Mouse (Mus musculus): Measurements from ENCODE around the gene Fut11. TPM values are rescaled to one million over a fixed set of nuclear protein-coding genes. Genes with fewer than 3 reads are reported as not detected.

Fut11 gene
- polyA plus RNA-seq, 1 experiment from 2014 or later = 13.1 TPM

DNA sequence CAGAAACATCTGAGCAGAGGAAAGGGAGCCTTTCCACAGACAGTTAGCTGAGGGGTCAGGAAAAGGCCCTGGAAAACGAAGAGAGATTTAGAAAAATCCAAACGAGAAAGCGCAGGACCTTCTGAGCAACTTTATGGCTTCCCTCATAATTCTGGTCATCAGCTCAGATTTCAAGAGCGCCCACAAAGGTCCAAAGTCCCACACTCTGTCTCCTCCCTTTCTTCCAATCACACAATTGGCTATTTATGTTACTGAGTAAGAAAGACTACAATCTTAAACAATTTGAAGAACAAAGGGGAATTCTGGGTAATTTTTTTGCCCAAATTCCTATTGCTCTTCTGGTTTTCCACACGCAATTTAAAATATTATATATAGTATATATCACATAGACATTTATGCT, 55.7 kb downstream of the Fut11 start:
- no peak overlapping the region for H3K4me2 ChIP-seq (ENCODE audit: low read length)
- H3K27ac ChIP-seq (ENCODE audit: low read depth, low read length) = no peak overlapping the region
- H3K4me1 ChIP-seq (ENCODE audit: control insufficient read depth, insufficient read depth, low read length) = no peaks in the 10 kb centered on the region
- ATAC-seq (no peak), DNase-seq (ENCODE audit: low spot score) (no peak)
- 94% methylated on average over 5 of the region's 5 CpGs for WGBS
- no peak overlapping the region for H3K4me3 ChIP-seq (ENCODE audit: low read depth, low read length)
- H3K9ac ChIP-seq (ENCODE audit: low read length) = no peak overlapping the region
- peaks cover 30% of the 10 kb centered on the region for H3K36me3 ChIP-seq (ENCODE audit: control insufficient read depth, insufficient read depth, low read length)
- H3K27me3 ChIP-seq (replicated peaks; ENCODE audit: control insufficient read depth, insufficient read depth, low read length) = no peaks in the 10 kb centered on the region
- no peaks in the 10 kb centered on the region for H3K9me3 ChIP-seq (replicated peaks; ENCODE audit: control insufficient read depth, low read length)

Small RNA genes lying within 50 kb of the gene (microRNA-seq; reads per million reads assigned to microRNA genes)
- 0.79 reads per million for gene Mir6946

Other genes starting within 250 kb of the Fut11 start
- gene Cfap70, start 242.7 kb upstream of the Fut11 start, polyA plus RNA-seq (2014; fragmentation: Nextera tagmentation; extraction: Ambion mirVana) = 0.98 and 2.7 TPM in 2 replicates
- 12.3 and 14.8 TPM in 2 replicates for gene Anxa7, start 214.8 kb upstream of the Fut11 start, polyA plus RNA-seq (2014; fragmentation: Nextera tagmentation; extraction: Ambion mirVana)
- 0.20 and 0.30 TPM in 2 replicates for gene Mss51, start 198.1 kb upstream of the Fut11 start, polyA plus RNA-seq (2014; fragmentation: Nextera tagmentation; extraction: Ambion mirVana)
- gene Ppp3cb, start 148.4 kb upstream of the Fut11 start, polyA plus RNA-seq (2014; fragmentation: Nextera tagmentation; extraction: Ambion mirVana) = 83.5 and 90.2 TPM in 2 replicates
- 8.6 and 11.9 TPM in 2 replicates for gene Usp54, start 53.9 kb upstream of the Fut11 start, polyA plus RNA-seq (2014; fragmentation: Nextera tagmentation; extraction: Ambion mirVana)
- gene Myoz1, start 38.4 kb upstream of the Fut11 start, polyA plus RNA-seq (2014; fragmentation: Nextera tagmentation; extraction: Ambion mirVana) = 0.22 TPM in 1 of 2 replicates, not detected in the other
- gene Synpo2l, start 26.6 kb upstream of the Fut11 start, polyA plus RNA-seq (2014; fragmentation: Nextera tagmentation; extraction: Ambion mirVana) = 0.05 and 0.09 TPM in 2 replicates
- gene Sec24c, start 20.7 kb upstream of the Fut11 start, polyA plus RNA-seq (2014; fragmentation: Nextera tagmentation; extraction: Ambion mirVana) = 64.9 and 75.4 TPM in 2 replicates
- gene Chchd1, start 8.0 kb downstream of the Fut11 start, polyA plus RNA-seq (2014; fragmentation: Nextera tagmentation; extraction: Ambion mirVana) = 227 and 259 TPM in 2 replicates
- gene Zswim8, start 12.6 kb downstream of the Fut11 start, polyA plus RNA-seq (2014; fragmentation: Nextera tagmentation; extraction: Ambion mirVana) = 31.8 and 39.1 TPM in 2 replicates
- gene Ndst2, start 39.6 kb downstream of the Fut11 start, polyA plus RNA-seq (2014; fragmentation: Nextera tagmentation; extraction: Ambion mirVana) = 12.5 and 14.2 TPM in 2 replicates
- gene Camk2g, start 99.1 kb downstream of the Fut11 start, polyA plus RNA-seq (2014; fragmentation: Nextera tagmentation; extraction: Ambion mirVana) = 82.6 and 110 TPM in 2 replicates
- 0.21 and 0.47 TPM in 2 replicates for gene Plau, start 141.7 kb downstream of the Fut11 start, polyA plus RNA-seq (2014; fragmentation: Nextera tagmentation; extraction: Ambion mirVana)
- 8.4 and 9.3 TPM in 2 replicates for gene Vcl, start 234.4 kb downstream of the Fut11 start, polyA plus RNA-seq (2014; fragmentation: Nextera tagmentation; extraction: Ambion mirVana)